Mouse (Mus musculus) CH12.LX (cell line): Measurements from ENCODE around the gene Fbxw16. TPM values are rescaled to one million over a fixed set of nuclear protein-coding genes. Genes with fewer than 3 reads are reported as not detected.
"Not testable (repeated sequence)": the region's sequence is repeated elsewhere in the genome, so short reads cannot be mapped to it uniquely, and the experiment has no call there.

Experiments used
- DNase-seq: peaks from one replicate; pipeline ENCODE4 v3.0.0-alpha.2; 2013; ENCODE audit errors: extremely low read depth
- H3K27ac ChIP-seq: 2 replicates; pipeline ENCODE4 v1.5.1; 2012; ENCODE audit warnings: low read depth, mild to moderate bottlenecking, control low read depth, moderate library complexity; ENCODE audit not compliant: insufficient read depth
- H3K27me3 ChIP-seq: replicated peaks from 2 replicates; pipeline ENCODE3; 2012; ENCODE audit warnings: inconsistent platforms
- H3K36me3 ChIP-seq, 2 experiments: replicated peaks in 1 of 2; 2 replicates each; pipeline versions ENCODE3 to v1.6.1; 2012; ENCODE audit warnings: inconsistent platforms in 1 of 2, low read length in 1 of 2, mild to moderate bottlenecking in 1 of 2, mixed read lengths in 1 of 2, moderate library complexity in 1 of 2; ENCODE audit not compliant: control insufficient read depth in 1 of 2, insufficient read depth in 1 of 2
- H3K4me1 ChIP-seq, 2 experiments: 2 replicates each; pipeline ENCODE4 v1.6.1; 2012; ENCODE audit warnings: inconsistent platforms in 1 of 2, moderate library complexity in 1 of 2; ENCODE audit not compliant: insufficient read depth in 2 of 2, control insufficient read depth in 1 of 2
- H3K4me2 ChIP-seq: 2 replicates; pipeline ENCODE4 v1.6.1; 2012; ENCODE audit warnings: low read depth, mild to moderate bottlenecking, control low read depth; ENCODE audit not compliant: poor library complexity, insufficient read depth, severe bottlenecking
- H3K4me3 ChIP-seq, 3 experiments: fragments of 150-350 bp in 1 of 3; sonication (generic) in 1 of 3; replicated peaks in 1 of 3; 2 replicates each; pipeline versions ENCODE3 to v1.5.1; 2011 to 2012; ENCODE audit warnings: low read depth in 2 of 3, low read length in 2 of 3, mild to moderate bottlenecking in 2 of 3, moderate library complexity in 2 of 3, control low read depth in 1 of 3, improper control_type of control experiment in 1 of 3, inconsistent platforms in 1 of 3, mixed read lengths in 1 of 3; ENCODE audit not compliant: poor library complexity in 1 of 3
- H3K79me2 ChIP-seq: replicated peaks from 2 replicates; pipeline ENCODE4 v1.6.1; 2012; ENCODE audit warnings: mild to moderate bottlenecking, moderate library complexity; ENCODE audit not compliant: control insufficient read depth, poor library complexity, insufficient read depth, severe bottlenecking; ENCODE audit errors: extremely low read depth
- H3K9ac ChIP-seq: 2 replicates; pipeline ENCODE4 v1.6.1; 2012; ENCODE audit warnings: low read depth, mild to moderate bottlenecking, control low read depth, moderate library complexity; ENCODE audit not compliant: insufficient read depth
- H3K9me3 ChIP-seq: replicated peaks from 2 replicates; pipeline ENCODE3; 2012; ENCODE audit warnings: low read length, inconsistent platforms, mixed read lengths
- CHD1 ChIP-seq: IDR thresholded peaks from 2 replicates; pipeline ENCODE4 v1.6.1; 2012; ENCODE audit warnings: low read depth, low read length, improper control_type of control experiment, inconsistent platforms
- ELF1 ChIP-seq: IDR thresholded peaks from 2 replicates; pipeline ENCODE4 v1.6.1; 2014; ENCODE audit warnings: low read depth, mild to moderate bottlenecking, inconsistent platforms, low read length, improper control_type of control experiment
- EP300 ChIP-seq: IDR thresholded peaks from 2 replicates; pipeline ENCODE4 v1.6.1; 2011; ENCODE audit warnings: low read length, improper control_type of control experiment
- HCFC1 ChIP-seq: IDR thresholded peaks from 2 replicates; pipeline ENCODE4 v1.6.1; 2012; ENCODE audit warnings: low read depth, mild to moderate bottlenecking, inconsistent platforms, low read length, improper control_type of control experiment
- JUN ChIP-seq: IDR thresholded peaks from 2 replicates; pipeline ENCODE4 v1.6.1; 2011; ENCODE audit warnings: low read depth, mild to moderate bottlenecking, low read length, improper control_type of control experiment, moderate library complexity; ENCODE audit not compliant: insufficient read depth
- JUND ChIP-seq: conservative IDR thresholded peaks from 2 replicates; pipeline ENCODE4 v1.6.1; 2011; ENCODE audit warnings: low read depth, low read length, improper control_type of control experiment
- KAT2A ChIP-seq: IDR thresholded peaks from 2 replicates; pipeline ENCODE4 v1.6.1; 2012; ENCODE audit warnings: low read length, improper control_type of control experiment, inconsistent platforms; ENCODE audit not compliant: insufficient replicate concordance
- MAFK ChIP-seq: IDR thresholded peaks from 2 replicates; pipeline ENCODE4 v1.6.1; 2011; ENCODE audit warnings: low read length, improper control_type of control experiment; ENCODE audit not compliant: insufficient replicate concordance
- MAX ChIP-seq: IDR thresholded peaks from 2 replicates; pipeline ENCODE4 v1.6.1; 2011; ENCODE audit warnings: low read length, improper control_type of control experiment
- NRF1 ChIP-seq: IDR thresholded peaks from 2 replicates; pipeline ENCODE4 v1.6.1; 2014; ENCODE audit warnings: low read depth, mild to moderate bottlenecking, inconsistent platforms, low read length, improper control_type of control experiment, moderate library complexity
- POLR2A ChIP-seq: IDR thresholded peaks from 2 replicates; pipeline ENCODE4 v1.6.1; 2011; ENCODE audit warnings: low read depth, mild to moderate bottlenecking, improper control_type of control experiment, low read length
- RAD21 ChIP-seq: IDR thresholded peaks from 2 replicates; pipeline ENCODE4 v1.6.1; 2011; ENCODE audit warnings: low read depth, mild to moderate bottlenecking, low read length, improper control_type of control experiment, moderate library complexity
- SIN3A ChIP-seq: IDR thresholded peaks from 2 replicates; pipeline ENCODE4 v1.6.1; 2012; ENCODE audit warnings: low read length, improper control_type of control experiment, inconsistent platforms
- SMC3 ChIP-seq: IDR thresholded peaks from 2 replicates; pipeline ENCODE4 v1.6.1; 2011; ENCODE audit warnings: low read depth, low read length, improper control_type of control experiment
- UBTF ChIP-seq: IDR thresholded peaks from 2 replicates; pipeline ENCODE4 v1.6.1; 2012; ENCODE audit warnings: low read depth, mild to moderate bottlenecking, inconsistent platforms, low read length, improper control_type of control experiment, moderate library complexity
- USF2 ChIP-seq: conservative IDR thresholded peaks from 2 replicates; pipeline ENCODE4 v1.6.1; 2011; ENCODE audit warnings: low read depth, low read length, improper control_type of control experiment
- ZKSCAN1 ChIP-seq: IDR thresholded peaks from 2 replicates; pipeline ENCODE4 v1.6.1; 2012; ENCODE audit warnings: low read depth, inconsistent platforms, low read length, improper control_type of control experiment, borderline replicate concordance
- ZMIZ1 ChIP-seq: IDR thresholded peaks from 2 replicates; pipeline ENCODE4 v1.6.1; 2012; ENCODE audit warnings: low read depth, mild to moderate bottlenecking, inconsistent platforms, low read length, improper control_type of control experiment
- dilution Hi-C: fragments of 300-500 bp; cut with MboI; formaldehyde crosslinking; loops from 2 replicates; pipeline ENCODE4 v1.14.3; 2020; ENCODE audit warnings: low sequenced_read_pairs; ENCODE audit not compliant: extremely low pct_unique_long_range_greater_than_20kb, extremely low pct_ligation_motif_present
- in situ Hi-C: fragments of 300-500 bp; cut with MboI; formaldehyde crosslinking; loops from 3 replicates; pipeline ENCODE4 v1.14.3; 2019; ENCODE audit warnings: low sequenced_read_pairs, low pct_ligation_motif_present, low pct_unique_long_range_greater_than_20kb, mixed read lengths
- polyA plus RNA-seq: library from polyadenylated mRNA; unstranded; fragments of >175 nt; gene quantifications from 2 replicates; pipeline ENCODE4 v1.2.1, GENCODE M21; 2012; ENCODE audit warnings: low read depth; ENCODE audit not compliant: insufficient read length
- total RNA-seq, 2 experiments: library from RNA; depleted of rRNA; stranded (reverse); fragments of 300-350 nt in 1 of 2; fragments of >200 nt in 1 of 2; gene quantifications; 2 replicates each; pipeline ENCODE4 v1.2.3; 2012 to 2014

Fbxw16 gene
- total RNA-seq (2012; rRNA removed) (not detected in 2 replicates), total RNA-seq (2014; rRNA removed) (not detected in 2 replicates), polyA plus RNA-seq (not detected in 2 replicates)

GRCm38 (mm10) chr9:109449040-109449439 lies at the start of gene Fbxw16:
Gene Fbxw16 (minus strand): TSS chr9:109449140.
- in situ Hi-C loops: no loop called here
- TF ChIP-seq KAT2A (no peak), UBTF (no peak), SMC3 (no peak)
- TF ChIP-seq, all 38 proteins: peak for 0
- DNase-seq: no peak
- H3K27ac ChIP-seq: no peak within 1 kb of the TSS
- H3K4me1 ChIP-seq: no peaks in the 10 kb centered on the region
- dilution Hi-C loops: no loop called here
- no peaks in the 10 kb centered on the region for H3K9me3 ChIP-seq
- H3K9ac ChIP-seq: no peak within 1 kb of the TSS
- H3K36me3 ChIP-seq: no peaks in the 10 kb centered on the region
- no peaks in the 10 kb centered on the region for H3K79me2 ChIP-seq
- H3K27me3 ChIP-seq: peaks cover 12% of the 10 kb centered on the region
- H3K4me3 ChIP-seq: no peak within 1 kb of the TSS
- no peak within 1 kb of the TSS for H3K4me2 ChIP-seq

- H3K4me3 ChIP-seq, H3K79me2 ChIP-seq, H3K27ac ChIP-seq, H3K9ac ChIP-seq, H3K9me3 ChIP-seq, H3K4me1 ChIP-seq, H3K36me3 ChIP-seq, dilution Hi-C loops, in situ Hi-C loops, DNase-seq, H3K4me2 ChIP-seq: not testable (repeated sequence)
- H3K27me3 ChIP-seq: peaks cover 12% of the 10 kb centered on the region
Observed at GRCm38 (mm10) chr9:109495775-109496174, 46.8 kb upstream of the Fbxw16 start, which contains the start of gene Fbxw19. Gene Fbxw19 (minus strand): TSS chr9:109495875.

GRCm38 (mm10) chr9:109432956-109433355 lies 16.0 kb downstream of the Fbxw16 start:
- dilution Hi-C loops: no loop called here
- TF ChIP-seq ZKSCAN1 (no peak), KAT2A (no peak), JUND (no peak), JUN (no peak), MAX (no peak), SIN3A (no peak), NRF1 (no peak), EP300 (no peak), CHD1 (no peak), USF2 (no peak), HCFC1 (no peak), POLR2A (no peak), ELF1 (no peak), MAFK (no peak), RAD21 (no peak), ZMIZ1 (no peak), SMC3 (no peak)
- TF ChIP-seq, all 38 proteins: peak for 0
- in situ Hi-C loops: no loop called here

GRCm38 (mm10) chr9:109404196-109404595 lies 44.7 kb downstream of the Fbxw16 start, which contains the start of gene Fbxw22:
Gene Fbxw22 (minus strand): TSS chr9:109404296.
- H3K36me3 ChIP-seq, DNase-seq, H3K4me2 ChIP-seq, H3K27ac ChIP-seq, H3K4me3 ChIP-seq, H3K4me1 ChIP-seq, H3K9ac ChIP-seq, dilution Hi-C loops, H3K9me3 ChIP-seq, in situ Hi-C loops, H3K79me2 ChIP-seq: not testable (repeated sequence)
- H3K27me3 ChIP-seq: peaks cover 11% of the 10 kb centered on the region

More at GRCm38 (mm10) chr9:109432956-109433355, 16.0 kb downstream of the Fbxw16 start:
- Histone ChIP-seq H3K27me3 (peaks cover 10% of the 10 kb centered on the region), H3K4me3 (no peak overlapping the region), H3K27ac (no peak overlapping the region), H3K4me1 (no peaks in the 10 kb centered on the region), H3K4me2 (no peak overlapping the region), H3K36me3 (no peaks in the 10 kb centered on the region), H3K9me3 (no peaks in the 10 kb centered on the region), H3K79me2 (no peaks in the 10 kb centered on the region), H3K9ac (no peak overlapping the region)
- no peak for DNase-seq
